Mouse (Mus musculus) G1E (cell line): Measurements from ENCODE around the gene Gm17662.

ENCODE experiments used
- CTCF ChIP-seq: IDR thresholded peaks from 2 replicates; pipeline ENCODE4 v1.5.1; 2012; ENCODE audit warnings: low read depth, low read length, inconsistent platforms, mixed read lengths
- GATA1 ChIP-seq: IDR thresholded peaks from 2 replicates; pipeline ENCODE4 v1.6.1; 2012; ENCODE audit warnings: borderline replicate concordance, low read length, inconsistent platforms, mixed read lengths
- TAL1 ChIP-seq: conservative IDR thresholded peaks from 2 replicates; pipeline ENCODE4 v1.6.1; 2012; ENCODE audit warnings: low read depth, low read length, inconsistent platforms, mixed read lengths

- no peak for TF ChIP-seq CTCF
- TF ChIP-seq TAL1: no peak
- no peak for TF ChIP-seq GATA1
These were observed at the start of gene Gm17662 for GRCm38 (mm10) chr4:104857029-104857428.
